Mouse (Mus musculus) c-Kit-positive CD71-negative TER-119-negative erythroid progenitor cells, embryonic 14.5 days (primary cell): ENCODE results near the gene Itprip.
"Not testable (repeated sequence)": the region's sequence is repeated elsewhere in the genome, so short reads cannot be mapped to it uniquely, and the experiment has no call there.

Experiments
- DNase-seq: peaks from one replicate; pipeline ENCODE4 v3.0.0-alpha.2; 2013; ENCODE audit warnings: low read depth

Gene Itprip

GRCm38 (mm10) chr19:47853951-47854795, 64.9 kb downstream of the Itprip start:
- DNase-seq, result no peak

GRCm38 (mm10) chr19:47853053-47853452, 66.0 kb downstream of the Itprip start:
- no peak for DNase-seq

- DNase-seq, result not testable (repeated sequence)
Measured at GRCm38 (mm10) chr19:47852131-47852530, 67.0 kb downstream of the Itprip start.

- DNase-seq, result no peak
Measured at GRCm38 (mm10) chr19:47849735-47850134, 69.4 kb downstream of the Itprip start.
